ENCODE assay signal across 15 mouse cellular contexts in genomic region chr5:132472905-132473321, GRCm38 (mm10).
DNase-seq lines count a peak whose midpoint lies in the region; ATAC-seq and TF ChIP-seq lines count a peak whose summit lies in the region.
"Had no signal": no experiment of that assay in that cellular context is flagged by ENCODE, and none has a peak within 500 bp of the region (broad histone marks: within the 10 kb centered on the region; RNA-seq: fewer than 3 reads in every experiment).

No protein-coding gene starts in this region.

- no peaks in the 10 kb centered on the region for H3K9me3 ChIP-seq in forebrain, embryonic 13.5 days (replicated peaks)
- H3K9me3 ChIP-seq in forebrain, embryonic 11.5 days (ENCODE audit: control insufficient read depth, low read length) = no peaks in the 10 kb centered on the region
- no peaks in the 10 kb centered on the region for H3K9me3 ChIP-seq in heart, postnatal 0 days (replicated peaks; ENCODE audit: control insufficient read depth, low read length)
- no peaks in the 10 kb centered on the region for H3K9me3 ChIP-seq in midbrain, embryonic 10.5 days (replicated peaks)
- H3K9me3 ChIP-seq: limb, embryonic 15.5 days; midbrain, embryonic 12.5 days; neural tube, embryonic 13.5 days; stomach, embryonic 15.5 days had no signal

- no peak for ATAC-seq in forebrain, embryonic 13.5 days
- ATAC-seq in forebrain, embryonic 11.5 days (replicated peaks; ENCODE audit: low FRiP score) = no peak
- no peak; the same call in 1 of the 2 replicates for ATAC-seq in heart, postnatal 0 days (ENCODE audit: insufficient read depth, low read depth)
- ATAC-seq: activated CD4-positive, CD25-positive, alpha-beta regulatory T cell, adult 4 months had no signal

- no peak overlapping the region for H3K4me2 ChIP-seq in forebrain, embryonic 13.5 days
- H3K4me2 ChIP-seq in forebrain, embryonic 11.5 days (ENCODE audit: low read depth, low read length, severe bottlenecking) = no peak overlapping the region
- H3K4me2 ChIP-seq in heart, postnatal 0 days (ENCODE audit: low read depth, low read length) = no peak overlapping the region; the same call in 1 of the 2 replicates
- H3K4me2 ChIP-seq: limb, embryonic 15.5 days; midbrain, embryonic 12.5 days; neural tube, embryonic 13.5 days; stomach, embryonic 15.5 days had no signal

- peaks cover 41% of the 10 kb centered on the region for H3K4me1 ChIP-seq in forebrain, embryonic 13.5 days
- H3K4me1 ChIP-seq in forebrain, embryonic 11.5 days (replicated peaks; ENCODE audit: control insufficient read depth, insufficient read depth, low read length) = peaks cover 2% of the 10 kb centered on the region; the same call in 1 of the 2 replicates
- H3K4me1 ChIP-seq in heart, postnatal 0 days (ENCODE audit: control insufficient read depth, insufficient read depth) = 0 out of 2 replicates have a peak, but pooled peaks cover 7% of the 10 kb centered on the region
- H3K4me1 ChIP-seq in midbrain, embryonic 10.5 days = peaks cover 20% of the 10 kb centered on the region
- H3K4me1 ChIP-seq: stomach, embryonic 15.5 days had no signal

- DNase-seq in forebrain, embryonic 11.5 days (ENCODE audit: low spot score) = no peak
- peak; percentile 56 for DNase-seq in retina, postnatal 1 day
- DNase-seq in retina, embryonic 14.5 days (ENCODE audit: low spot score) = no peak
- DNase-seq in cerebellum, postnatal 14 days = peak; percentile 91 to 94
- DNase-seq in heart, postnatal 0 days (ENCODE audit: low spot score) = no peak
- no peak for DNase-seq in left cerebral cortex, adult 18-20 months (ENCODE audit: low spot score in 2 of 2)
- no peak for DNase-seq in midbrain, embryonic 10.5 days (ENCODE audit: low spot score)
- DNase-seq: gastrocnemius, adult 2 months; right cerebral cortex, postnatal 14 days had no signal

- no peak overlapping the region for H3K9ac ChIP-seq in forebrain, embryonic 13.5 days
- H3K9ac ChIP-seq in forebrain, embryonic 11.5 days (ENCODE audit: low read length) = no peak overlapping the region
- H3K9ac ChIP-seq in heart, postnatal 0 days (replicated peaks; ENCODE audit: low read depth, low read length) = no peak overlapping the region
- H3K9ac ChIP-seq: limb, embryonic 15.5 days; midbrain, embryonic 12.5 days; neural tube, embryonic 13.5 days; stomach, embryonic 15.5 days had no signal

- no peak overlapping the region for H3K4me3 ChIP-seq in forebrain, embryonic 13.5 days
- no peak overlapping the region for H3K4me3 ChIP-seq in forebrain, embryonic 11.5 days (ENCODE audit: low read depth, low read length)
- no peak overlapping the region for H3K4me3 ChIP-seq in heart, postnatal 0 days (ENCODE audit: low read depth, low read length)
- H3K4me3 ChIP-seq in midbrain, embryonic 10.5 days = no peak overlapping the region
- H3K4me3 ChIP-seq: gastrocnemius, adult 2 months; limb, embryonic 15.5 days; midbrain, embryonic 12.5 days; neural tube, embryonic 13.5 days; stomach, embryonic 15.5 days had no signal

- TF ChIP-seq CTCF in heart, postnatal 0 days (IDR thresholded peaks at IDR 0.05; ENCODE audit: low read depth) = no peak

- no peak for TF ChIP-seq EP300 in heart, postnatal 0 days (IDR thresholded peaks at IDR 0.05; ENCODE audit: low read depth)

- no peaks in the 10 kb centered on the region for H3K27me3 ChIP-seq in forebrain, embryonic 13.5 days
- no peaks in the 10 kb centered on the region for H3K27me3 ChIP-seq in forebrain, embryonic 11.5 days (ENCODE audit: control insufficient read depth, insufficient read depth, low read length)
- no peaks in the 10 kb centered on the region for H3K27me3 ChIP-seq in heart, postnatal 0 days (ENCODE audit: control insufficient read depth, insufficient read depth, low read length)
- H3K27me3 ChIP-seq in midbrain, embryonic 10.5 days (ENCODE audit: low read depth, poor library complexity, severe bottlenecking) = no peaks in the 10 kb centered on the region
- H3K27me3 ChIP-seq: limb, embryonic 15.5 days; midbrain, embryonic 12.5 days; neural tube, embryonic 13.5 days; stomach, embryonic 15.5 days had no signal

- H3K27ac ChIP-seq in forebrain, embryonic 13.5 days = peak overlapping the region; percentile 54
- no peak overlapping the region for H3K27ac ChIP-seq in forebrain, embryonic 11.5 days (ENCODE audit: low read depth, low read length)
- peak overlapping the region; percentile 75 for H3K27ac ChIP-seq in heart, postnatal 0 days (ENCODE audit: low read depth)
- no peak overlapping the region for H3K27ac ChIP-seq in midbrain, embryonic 10.5 days (replicated peaks)
- H3K27ac ChIP-seq: gastrocnemius, adult 2 months; limb, embryonic 15.5 days; midbrain, embryonic 12.5 days; neural tube, embryonic 13.5 days; stomach, embryonic 15.5 days had no signal

- 44% methylated on average over 5 of the region's 5 CpGs for WGBS in forebrain, embryonic 13.5 days
- 73% methylated on average over 5 of the region's 5 CpGs for WGBS in forebrain, embryonic 11.5 days
- 35% methylated on average over 5 of the region's 5 CpGs for WGBS in heart, postnatal 0 days
- WGBS in midbrain, embryonic 10.5 days = 82% methylated on average over 5 of the region's 5 CpGs

- H3K36me3 ChIP-seq in forebrain, embryonic 13.5 days (ENCODE audit: poor library complexity, severe bottlenecking) = no peaks in the 10 kb centered on the region
- no peaks in the 10 kb centered on the region for H3K36me3 ChIP-seq in forebrain, embryonic 11.5 days (ENCODE audit: control insufficient read depth, insufficient read depth, low read length)
- no peaks in the 10 kb centered on the region for H3K36me3 ChIP-seq in heart, postnatal 0 days (replicated peaks; ENCODE audit: control insufficient read depth, insufficient read depth, low read length)
- peaks cover 4% of the 10 kb centered on the region; the same call in 1 of the 2 replicates for H3K36me3 ChIP-seq in midbrain, embryonic 10.5 days
- H3K36me3 ChIP-seq: limb, embryonic 15.5 days; midbrain, embryonic 12.5 days; neural tube, embryonic 13.5 days; stomach, embryonic 15.5 days had no signal

Comparison
In these comparisons a context has a peak if more than half of its experiments do, and no peak if none do; other contexts are left out.
1. H3K27ac ChIP-seq: peak in forebrain, embryonic 13.5 days (single experiment) and heart, postnatal 0 days (single experiment); none in forebrain, embryonic 11.5 days (single experiment) and midbrain, embryonic 10.5 days (single experiment).
2. DNase-seq: peak in retina, postnatal 1 day (single experiment) and cerebellum, postnatal 14 days (2 of 2); none in forebrain, embryonic 11.5 days (single experiment), retina, embryonic 14.5 days (single experiment), heart, postnatal 0 days (single experiment), left cerebral cortex, adult 18-20 months (0 of 2) and midbrain, embryonic 10.5 days (single experiment).